ENCODE assay signal across 22 mouse cellular contexts in the genomic region with DNA sequence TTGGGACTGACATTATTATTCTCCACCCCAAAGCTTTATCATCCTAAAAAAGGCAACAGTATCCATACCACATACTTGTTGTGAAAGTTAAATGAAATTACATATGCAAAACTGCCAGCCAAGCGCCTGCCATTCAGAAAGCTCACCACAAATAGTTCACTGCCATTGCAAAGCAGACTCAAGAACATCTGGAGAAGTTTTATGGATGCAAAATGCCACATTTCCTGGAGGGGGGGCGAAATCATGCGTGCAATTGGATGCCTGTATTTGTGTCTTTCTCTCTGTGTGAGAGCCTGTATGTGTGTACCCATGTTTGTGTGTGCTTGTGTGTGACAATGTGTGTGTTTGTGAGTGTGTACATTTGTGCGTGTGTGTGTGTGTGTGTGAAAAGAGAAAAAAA.
"Had no signal": no experiment of that assay in that cellular context is flagged by ENCODE, and none has a peak within 500 bp of the region (broad histone marks: within the 10 kb centered on the region; RNA-seq: fewer than 3 reads in every experiment).

No protein-coding gene starts in this region.

- H3K4me3 ChIP-seq: layer of hippocampus, adult 2 months; megakaryocyte, embryonic 14.5 days; midbrain, embryonic 10.5 days; midbrain, embryonic 13.5 days; myocyte; neural tube, embryonic 13.5 days; stomach, embryonic 15.5 days had no signal

- H3K9ac ChIP-seq: liver, embryonic 14.5 days; liver, postnatal 0 days; lung, embryonic 14.5 days; midbrain, embryonic 13.5 days; neural tube, embryonic 13.5 days; stomach, embryonic 15.5 days had no signal

- DNase-seq: kidney, adult 9 months; kidney, postnatal 25 days; layer of hippocampus, adult 9-11 months; liver, postnatal 0 days; lung, embryonic 14.5 days; retina, postnatal 1 day; right cerebral cortex, postnatal 25 days; spleen, adult 18-20 months; thymus, postnatal 36 days had no signal

- H3K27me3 ChIP-seq: midbrain, embryonic 13.5 days; neural tube, embryonic 13.5 days; stomach, embryonic 15.5 days had no signal

- H3K9me3 ChIP-seq: megakaryocyte, embryonic 14.5 days; midbrain, embryonic 10.5 days; midbrain, embryonic 13.5 days; neural tube, embryonic 13.5 days; stomach, embryonic 15.5 days had no signal

- H3K4me2 ChIP-seq: liver, embryonic 11.5 days; lung, embryonic 14.5 days; midbrain, embryonic 13.5 days; neural tube, embryonic 13.5 days; stomach, embryonic 15.5 days had no signal

- H3K27ac ChIP-seq: kidney, postnatal 0 days; layer of hippocampus, adult 2 months; liver, embryonic 14.5 days; macrophage; midbrain, embryonic 10.5 days; midbrain, embryonic 13.5 days; neural tube, embryonic 13.5 days; stomach, embryonic 15.5 days had no signal

- H3K36me3 ChIP-seq: midbrain, embryonic 10.5 days; midbrain, embryonic 13.5 days; neural tube, embryonic 13.5 days; stomach, embryonic 15.5 days had no signal

- ATAC-seq: liver, postnatal 0 days; lung, postnatal 0 days; midbrain, embryonic 13.5 days; midbrain, embryonic 16.5 days had no signal
